Mouse (Mus musculus): ENCODE measurements around the gene Hist1h3b.
A peak's percentile ranks its signal among the peaks of the same experiment; 100 is the strongest.

Gene Hist1h3b

DNA sequence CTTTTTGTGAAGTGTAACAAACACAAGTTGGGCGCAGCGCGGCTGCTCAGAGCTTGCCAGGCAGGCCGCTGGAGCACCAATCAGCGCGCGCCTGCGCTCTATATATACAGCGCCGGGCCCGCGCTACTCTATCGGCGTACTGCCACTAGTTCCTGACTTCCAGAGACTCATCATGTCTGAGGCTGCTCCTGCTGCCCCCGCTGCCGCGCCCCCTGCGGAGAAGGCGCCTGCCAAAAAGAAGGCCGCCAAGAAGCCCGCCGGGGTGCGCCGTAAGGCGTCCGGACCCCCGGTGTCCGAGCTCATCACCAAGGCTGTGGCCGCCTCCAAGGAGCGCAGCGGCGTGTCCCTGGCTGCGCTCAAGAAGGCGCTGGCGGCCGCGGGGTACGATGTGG lies 13.4 kb upstream of the Hist1h3b start, which contains the start of gene Hist1h1c:
TSS of gene Hist1h1c (plus strand) at position 132 of the 392 bp plus-strand sequence.
- peak; percentile 94 for DNase-seq (ENCODE audit: low read depth, low spot score)

DNA sequence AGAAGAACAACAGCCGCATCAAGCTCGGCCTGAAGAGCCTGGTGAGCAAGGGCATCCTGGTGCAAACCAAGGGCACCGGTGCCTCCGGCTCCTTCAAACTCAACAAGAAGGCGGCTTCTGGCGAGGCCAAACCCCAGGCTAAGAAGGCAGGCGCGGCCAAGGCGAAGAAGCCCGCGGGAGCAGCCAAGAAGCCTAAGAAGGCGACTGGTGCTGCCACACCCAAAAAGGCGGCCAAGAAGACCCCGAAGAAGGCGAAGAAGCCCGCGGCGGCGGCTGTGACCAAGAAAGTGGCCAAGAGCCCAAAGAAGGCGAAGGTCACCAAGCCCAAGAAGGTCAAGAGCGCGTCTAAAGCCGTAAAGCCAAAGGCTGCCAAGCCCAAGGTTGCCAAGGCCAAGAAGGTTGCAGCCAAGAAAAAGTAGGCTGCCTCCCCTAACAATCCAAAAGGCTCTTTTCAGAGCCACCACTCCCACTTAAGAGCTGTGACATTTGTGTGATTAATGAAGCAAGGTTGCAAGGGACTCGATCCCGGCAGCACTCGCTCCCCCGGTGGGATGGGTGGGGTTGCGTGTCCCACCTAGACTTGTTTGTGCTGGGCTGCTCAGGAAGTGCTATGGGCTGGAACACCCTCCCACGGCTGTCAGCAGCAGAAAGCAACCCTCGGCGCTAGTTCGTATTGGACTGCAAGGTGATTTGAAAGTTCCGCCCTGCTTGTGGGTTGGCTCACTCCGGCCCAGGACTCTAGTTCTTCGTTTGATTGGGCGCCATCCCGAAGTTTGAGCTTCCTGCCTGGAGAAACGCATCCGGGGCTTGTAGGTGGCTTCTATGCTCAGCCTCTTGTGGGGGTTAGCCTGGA lies 12.8 kb upstream of the Hist1h3b start:
- peak; percentile 99 for DNase-seq (ENCODE audit: low read depth, low spot score)

DNA sequence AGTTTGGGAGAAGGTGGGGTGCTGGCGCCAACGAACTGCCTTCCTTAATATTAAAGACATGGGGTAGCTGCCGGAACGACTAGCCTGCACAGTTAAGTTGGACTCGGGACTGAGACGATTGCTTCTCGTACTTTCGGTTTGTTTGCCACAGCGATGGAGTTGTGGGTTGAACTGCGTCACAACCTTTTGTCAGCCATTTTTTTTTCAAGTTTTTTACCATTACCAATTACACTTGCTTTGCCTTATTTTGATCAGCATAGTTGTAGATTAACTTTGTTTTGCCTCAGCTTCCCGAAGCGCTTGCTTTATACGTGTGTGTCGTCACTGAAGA lies 12.2 kb upstream of the Hist1h3b start:
- DNase-seq (ENCODE audit: low read depth, low spot score): no peak

DNA sequence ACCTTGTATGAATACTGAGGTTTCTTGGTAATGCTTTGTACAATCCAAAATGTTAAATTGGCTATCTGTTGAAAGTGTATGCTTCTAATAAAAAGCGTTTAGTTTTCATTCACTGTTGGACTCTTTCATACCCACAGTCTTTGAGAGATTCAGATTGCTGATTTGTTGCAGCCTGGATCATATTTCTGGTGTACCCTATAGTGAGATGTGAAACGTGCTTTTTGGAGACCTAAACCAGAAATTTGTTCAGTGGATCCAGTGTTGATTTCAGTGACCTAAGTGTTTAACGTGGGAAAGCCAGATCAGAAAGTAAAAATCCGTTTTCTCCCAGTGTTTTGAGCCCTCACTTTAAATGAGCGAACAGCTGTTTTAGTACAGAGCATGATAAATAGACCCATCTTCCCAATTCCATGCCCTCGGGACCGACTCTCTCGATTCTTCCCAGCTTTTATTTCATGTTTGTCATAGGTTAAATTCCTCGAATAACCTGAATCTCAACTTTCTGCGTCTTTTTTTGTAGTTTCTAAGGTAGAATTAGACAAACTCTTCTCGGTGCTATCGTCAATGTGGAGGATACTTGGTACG lies 11.7 kb upstream of the Hist1h3b start:
- peak; percentile 37 for DNase-seq (ENCODE audit: low read depth, low spot score)

DNA sequence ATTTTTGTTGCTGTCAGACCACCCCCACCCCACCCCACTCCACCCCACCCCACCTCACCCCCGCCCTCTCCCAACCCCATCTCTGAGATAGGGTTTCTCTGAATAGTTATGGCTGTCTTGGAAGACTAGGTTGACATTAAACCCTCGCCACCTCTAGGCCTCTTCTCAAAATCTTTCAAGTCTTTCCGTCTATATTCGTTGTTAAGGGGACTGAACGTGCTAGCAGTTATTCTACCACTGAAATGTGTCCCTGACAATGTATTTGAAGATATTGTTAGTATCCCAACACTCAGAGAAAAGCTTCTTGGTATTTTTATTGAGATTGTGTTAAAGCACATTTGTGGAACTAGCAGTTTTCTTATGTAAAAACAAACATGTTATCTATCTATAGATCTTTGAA lies 11.2 kb upstream of the Hist1h3b start:
- peak; percentile 20 for DNase-seq (ENCODE audit: low read depth, low spot score)

DNA sequence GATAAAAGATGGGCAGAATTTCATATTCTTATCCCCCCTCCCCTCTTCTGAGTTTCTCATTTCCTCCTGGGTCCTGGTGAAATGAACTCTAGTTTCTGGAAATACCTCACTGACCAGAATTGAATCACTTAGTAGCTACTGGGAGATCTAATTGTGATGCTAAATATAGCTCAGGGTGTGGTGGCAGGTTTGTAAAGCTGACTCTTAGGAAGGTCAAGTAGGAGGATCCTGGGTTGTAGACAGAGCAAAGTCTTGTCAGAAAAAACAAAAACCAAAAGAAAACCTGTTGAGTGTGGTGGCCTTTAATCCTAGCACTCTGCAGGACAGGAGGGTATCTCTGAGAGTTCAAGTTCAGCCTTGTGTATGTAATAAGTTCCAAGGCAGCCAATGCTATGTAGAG lies 10.1 kb upstream of the Hist1h3b start:
- peak; percentile 97 for DNase-seq (ENCODE audit: low read depth, low spot score)

DNA sequence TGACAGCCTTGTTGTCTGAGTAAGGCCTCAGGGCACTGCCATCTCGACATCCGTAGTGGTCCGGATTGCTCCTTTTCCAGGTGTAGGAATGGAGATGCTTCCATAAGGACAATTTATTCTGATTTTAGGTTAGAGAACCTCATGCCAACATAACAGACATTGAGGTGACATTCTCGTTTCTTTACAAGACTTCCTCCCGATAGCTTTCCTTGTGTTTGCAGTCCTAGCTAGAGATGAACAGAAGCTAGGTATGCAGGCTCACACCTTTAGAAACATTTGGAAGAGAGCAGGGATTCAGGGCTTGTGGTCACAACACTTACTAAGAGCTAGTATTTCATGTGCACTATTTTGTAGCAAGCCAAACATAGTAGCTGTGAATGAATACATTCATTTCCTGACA lies 8.9 kb upstream of the Hist1h3b start:
- DNase-seq (ENCODE audit: low read depth, low spot score): peak; percentile 28

DNA sequence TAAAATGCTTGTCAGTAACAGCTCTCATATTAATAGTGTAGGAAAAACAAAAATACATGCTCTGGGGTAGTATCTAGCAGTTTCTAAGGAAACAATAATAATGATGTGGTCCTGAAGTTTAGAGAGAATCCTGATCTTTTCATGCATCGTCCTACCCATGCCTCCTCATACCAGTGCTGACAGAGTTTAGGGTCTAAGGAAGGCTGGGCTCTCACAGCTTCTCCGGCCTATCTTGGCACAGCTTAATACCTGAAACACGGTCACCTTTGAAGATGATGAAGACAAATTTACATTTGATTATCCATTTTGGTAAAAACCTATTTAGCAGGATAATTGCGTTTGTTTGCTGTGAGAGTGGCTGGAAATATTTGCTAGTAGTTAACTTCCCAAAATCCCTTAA lies 8.1 kb upstream of the Hist1h3b start:
- peak; percentile 67 for DNase-seq (ENCODE audit: low read depth, low spot score)

DNA sequence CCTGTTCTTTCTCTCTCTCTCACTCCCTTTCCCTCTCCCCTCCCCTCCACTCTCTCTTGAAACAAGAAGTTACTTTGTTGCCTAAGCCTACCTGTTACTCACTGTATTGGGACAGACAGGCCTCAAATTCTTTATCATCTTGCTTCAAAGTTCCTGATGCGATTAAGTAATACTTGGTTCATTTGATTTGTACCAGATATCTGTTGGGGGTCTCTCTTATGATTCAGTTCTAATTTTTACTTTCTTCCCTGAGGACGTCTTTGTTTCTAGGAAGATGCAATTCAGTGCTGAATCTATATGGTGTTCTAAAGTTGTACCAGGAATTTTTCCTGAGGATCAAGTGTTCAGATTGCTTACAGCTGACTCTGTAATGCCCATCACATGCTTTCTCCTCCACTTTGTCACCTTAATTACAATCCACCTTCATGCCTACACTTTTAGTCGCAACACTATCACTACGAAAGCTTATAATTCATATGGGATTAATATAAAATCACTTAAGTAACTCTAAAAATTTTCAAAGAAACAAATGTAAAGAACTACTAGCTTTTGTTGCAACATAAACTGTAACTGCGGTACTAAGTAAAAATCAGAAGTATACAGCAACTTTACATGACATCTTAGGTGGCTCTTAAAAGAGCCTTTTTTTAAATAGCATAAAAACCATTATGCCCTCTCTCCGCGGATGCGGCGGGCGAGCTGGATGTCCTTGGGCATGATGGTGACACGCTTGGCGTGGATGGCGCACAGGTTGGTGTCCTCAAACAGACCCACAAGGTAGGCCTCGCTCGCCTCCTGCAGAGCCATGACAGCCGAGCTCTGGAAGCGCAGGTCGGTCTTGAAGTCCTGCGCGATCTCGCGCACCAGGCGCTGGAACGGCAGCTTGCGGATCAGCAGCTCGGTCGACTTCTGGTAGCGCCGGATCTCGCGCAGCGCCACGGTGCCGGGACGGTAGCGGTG lies 7.4 kb upstream of the Hist1h3b start:
- peak; percentile 76 for DNase-seq (ENCODE audit: low read depth, low spot score)

DNA sequence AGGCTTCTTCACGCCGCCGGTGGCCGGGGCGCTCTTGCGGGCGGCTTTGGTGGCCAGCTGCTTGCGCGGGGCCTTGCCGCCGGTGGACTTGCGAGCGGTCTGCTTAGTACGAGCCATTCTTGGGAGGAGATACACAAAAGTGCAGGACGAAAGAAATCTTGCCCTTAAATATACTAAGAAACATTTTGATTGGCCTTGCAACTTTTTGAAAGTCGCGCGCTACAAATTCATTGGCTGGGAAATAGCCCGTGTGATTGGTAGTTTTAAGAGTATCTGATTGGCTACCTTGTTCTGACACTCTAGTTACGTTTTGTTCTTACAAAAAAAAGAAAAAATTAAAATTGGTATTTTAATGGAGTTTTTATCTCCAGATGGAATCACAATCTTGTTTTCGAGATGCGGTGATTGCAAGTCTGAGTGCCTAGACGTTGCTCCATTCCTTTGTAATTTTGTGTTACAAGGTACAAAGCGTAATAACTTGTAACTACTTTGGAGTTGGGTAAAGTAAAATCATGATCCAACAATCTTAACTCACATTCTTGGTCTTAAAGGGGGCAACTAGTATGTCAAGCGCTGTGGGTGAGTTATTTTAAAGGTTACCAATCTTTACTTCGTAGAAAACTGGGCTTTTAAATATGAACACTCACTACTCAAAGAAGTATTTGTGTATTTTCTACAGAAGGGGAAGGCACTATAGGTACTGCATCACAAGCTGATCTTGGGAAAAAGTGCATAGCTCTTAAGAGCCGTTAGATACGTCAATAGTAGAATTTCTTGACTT lies 6.5 kb upstream of the Hist1h3b start, which contains the start of gene Hist1h3c:
TSS of gene Hist1h3c (minus strand) at position 222 of the 781 bp plus-strand sequence.
- DNase-seq (ENCODE audit: low read depth, low spot score): peak; percentile 96

DNA sequence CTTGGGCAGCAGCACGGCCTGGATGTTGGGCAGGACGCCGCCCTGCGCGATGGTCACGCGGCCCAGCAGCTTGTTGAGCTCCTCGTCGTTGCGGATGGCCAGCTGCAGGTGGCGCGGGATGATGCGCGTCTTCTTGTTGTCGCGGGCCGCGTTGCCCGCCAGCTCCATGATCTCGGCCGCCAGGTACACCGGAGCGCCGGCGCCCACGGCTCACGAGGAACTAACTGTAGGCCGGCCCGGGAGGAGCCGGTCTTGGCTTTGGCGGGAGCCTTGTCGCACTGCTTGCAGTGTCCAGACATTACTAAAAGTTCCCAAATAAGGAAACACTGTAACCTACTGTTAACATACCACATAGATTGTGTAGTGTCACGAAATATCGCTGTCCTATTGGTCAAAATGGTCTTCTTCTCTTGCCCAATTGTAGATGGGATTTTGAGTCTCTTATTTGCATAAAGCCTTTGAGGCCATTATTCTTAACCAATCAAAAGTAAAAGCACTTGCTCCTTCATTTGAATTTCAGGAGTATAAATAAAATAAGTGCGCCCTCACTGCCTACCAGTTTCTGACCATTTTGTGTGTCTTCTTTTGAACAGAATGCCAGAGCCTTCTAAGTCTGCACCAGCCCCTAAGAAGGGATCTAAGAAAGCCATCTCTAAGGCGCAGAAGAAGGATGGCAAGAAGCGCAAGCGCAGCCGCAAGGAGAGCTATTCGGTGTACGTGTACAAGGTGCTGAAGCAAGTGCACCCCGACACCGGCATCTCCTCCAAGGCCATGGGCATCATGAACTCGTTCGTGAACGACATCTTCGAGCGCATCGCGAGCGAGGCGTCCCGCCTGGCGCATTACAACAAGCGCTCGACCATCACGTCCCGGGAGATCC lies 5.6 kb upstream of the Hist1h3b start, which contains the start of gene Hist1h2bb:
TSS of gene Hist1h2bb (plus strand) at position 534 of the 880 bp plus-strand sequence.
- DNase-seq (ENCODE audit: low read depth, low spot score): peak; percentile 98

DNA sequence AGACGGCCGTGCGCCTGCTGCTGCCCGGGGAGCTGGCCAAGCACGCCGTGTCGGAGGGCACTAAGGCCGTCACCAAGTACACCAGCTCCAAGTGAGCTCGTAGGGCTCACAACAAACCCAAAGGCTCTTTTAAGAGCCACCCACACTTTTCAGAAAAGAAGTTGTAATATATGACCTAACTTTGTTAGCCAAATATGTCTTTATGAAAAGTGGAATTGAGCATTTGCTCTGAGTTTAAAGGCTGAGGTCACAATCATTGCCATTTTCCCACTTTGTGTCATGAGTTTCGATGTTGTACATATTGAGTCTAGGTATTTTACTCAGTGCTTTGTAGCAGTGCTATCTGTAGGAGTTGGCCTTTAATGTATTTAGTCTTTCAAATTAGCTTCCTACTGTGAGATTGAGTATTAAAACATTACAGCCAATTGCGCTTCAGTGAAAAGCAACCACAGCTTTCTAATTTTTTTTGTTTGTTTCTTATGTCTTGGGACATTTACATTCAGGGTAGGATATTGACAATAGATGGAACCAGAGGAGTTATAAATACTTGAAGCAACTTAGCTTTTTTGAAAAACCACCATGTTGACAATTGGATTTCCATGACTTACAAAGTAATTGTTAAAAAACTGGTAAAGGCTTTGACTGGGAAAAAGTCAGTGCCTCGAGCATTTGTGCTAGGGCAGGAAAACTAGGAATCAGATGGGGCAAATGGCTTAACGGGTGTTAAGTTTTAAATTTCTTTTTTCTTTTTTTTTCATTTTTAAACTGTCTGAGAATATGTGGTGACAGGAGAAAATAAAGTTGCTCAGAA lies 4.8 kb upstream of the Hist1h3b start:
- peak; percentile 82 for DNase-seq (ENCODE audit: low read depth, low spot score)

DNA sequence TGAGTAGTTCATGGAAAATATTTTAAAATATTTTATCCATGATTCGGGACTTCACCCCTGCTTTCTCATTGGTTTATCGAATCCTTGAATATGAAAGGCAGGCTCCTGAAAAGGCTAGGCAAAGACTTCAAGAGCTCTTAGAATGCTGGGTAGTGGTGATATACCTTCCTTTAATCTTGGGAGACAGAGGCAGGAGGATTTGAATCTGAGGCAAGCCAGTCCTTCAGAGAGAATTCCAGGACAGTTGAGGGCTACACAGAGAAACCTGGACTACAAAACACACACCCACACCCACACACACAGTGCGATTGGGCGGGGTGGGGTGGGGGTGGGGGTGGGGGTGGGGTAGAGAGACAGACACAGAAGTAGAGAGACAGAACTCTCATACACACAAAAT lies 4.2 kb upstream of the Hist1h3b start:
- DNase-seq (ENCODE audit: low read depth, low spot score): peak; percentile 82

DNA sequence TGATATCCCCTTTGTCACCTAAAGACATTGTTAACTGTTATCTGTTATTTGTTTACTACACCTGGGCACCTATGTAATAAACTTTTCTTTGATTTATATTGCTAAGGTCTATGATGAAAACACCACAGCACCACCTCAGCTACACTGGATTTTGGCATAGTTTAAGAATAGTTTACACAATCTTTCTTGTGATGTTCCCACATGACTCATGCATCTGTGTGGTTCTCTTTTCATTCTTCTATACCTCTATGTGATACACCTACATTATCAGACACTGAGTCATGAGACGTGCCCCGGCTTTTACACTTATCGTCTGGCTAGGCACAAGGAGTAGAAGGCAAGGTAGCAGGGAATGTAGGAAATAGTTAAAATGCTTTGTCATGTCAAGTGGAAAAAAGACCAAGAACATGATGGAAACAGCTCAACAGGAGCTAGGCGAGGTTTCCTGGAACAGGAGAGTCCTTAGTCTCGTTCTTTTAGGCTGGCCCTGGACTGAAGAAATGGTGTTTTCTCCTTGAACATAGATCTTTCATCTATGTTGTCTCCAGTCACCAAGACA lies 2.4 kb upstream of the Hist1h3b start:
- no peak for DNase-seq (ENCODE audit: low read depth, low spot score)

DNA sequence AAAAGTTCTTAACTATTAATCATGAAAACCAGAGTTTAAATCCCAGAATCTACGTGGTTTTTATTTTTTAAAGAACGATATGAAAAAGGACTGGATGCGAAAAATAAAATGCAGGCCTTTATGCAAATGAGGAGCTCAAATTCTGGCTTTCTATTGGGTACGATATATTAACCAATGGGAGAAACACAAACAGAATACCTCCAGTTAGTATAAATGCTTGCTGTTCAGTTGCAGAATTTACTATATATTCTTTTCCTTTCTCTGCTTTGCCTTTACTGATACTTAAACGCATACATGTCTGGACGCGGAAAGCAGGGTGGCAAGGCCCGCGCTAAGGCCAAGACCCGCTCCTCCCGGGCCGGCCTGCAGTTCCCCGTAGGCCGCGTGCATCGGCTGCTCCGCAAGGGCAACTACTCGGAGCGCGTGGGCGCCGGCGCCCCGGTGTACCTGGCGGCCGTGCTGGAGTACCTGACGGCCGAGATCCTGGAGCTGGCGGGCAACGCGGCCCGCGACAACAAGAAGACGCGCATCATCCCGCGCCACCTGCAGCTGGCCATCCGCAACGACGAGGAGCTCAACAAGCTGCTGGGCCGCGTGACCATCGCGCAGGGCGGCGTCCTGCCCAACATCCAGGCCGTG lies 1.1 kb upstream of the Hist1h3b start, which contains the start of gene Hist1h2ab:
TSS of gene Hist1h2ab (plus strand) at position 288 of the 639 bp plus-strand sequence.
- DNase-seq (ENCODE audit: low read depth, low spot score): peak; percentile 90

DNA sequence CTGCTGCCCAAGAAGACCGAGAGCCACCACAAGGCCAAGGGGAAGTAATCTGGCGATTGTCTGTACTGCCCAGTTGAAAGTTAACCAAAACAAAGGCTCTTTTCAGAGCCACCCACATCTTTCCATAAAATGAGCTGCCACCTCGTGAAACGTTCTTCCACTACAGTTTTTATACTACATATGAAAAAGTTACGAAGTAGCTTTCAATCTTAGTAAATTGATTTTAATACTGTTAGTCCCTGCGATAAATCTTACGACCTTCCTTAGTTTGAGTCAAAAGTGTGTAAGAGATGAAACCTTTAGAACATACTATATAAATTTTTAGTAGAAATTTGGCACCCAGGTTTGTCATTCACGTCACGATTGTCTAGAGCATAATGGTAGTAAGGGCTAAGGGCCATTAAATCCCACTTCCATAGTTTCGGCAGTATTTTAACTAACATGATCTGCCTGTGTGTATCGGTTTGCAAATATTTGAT lies 550 bp upstream of the Hist1h3b start:
- DNase-seq (ENCODE audit: low read depth, low spot score): peak; percentile 74

DNA sequence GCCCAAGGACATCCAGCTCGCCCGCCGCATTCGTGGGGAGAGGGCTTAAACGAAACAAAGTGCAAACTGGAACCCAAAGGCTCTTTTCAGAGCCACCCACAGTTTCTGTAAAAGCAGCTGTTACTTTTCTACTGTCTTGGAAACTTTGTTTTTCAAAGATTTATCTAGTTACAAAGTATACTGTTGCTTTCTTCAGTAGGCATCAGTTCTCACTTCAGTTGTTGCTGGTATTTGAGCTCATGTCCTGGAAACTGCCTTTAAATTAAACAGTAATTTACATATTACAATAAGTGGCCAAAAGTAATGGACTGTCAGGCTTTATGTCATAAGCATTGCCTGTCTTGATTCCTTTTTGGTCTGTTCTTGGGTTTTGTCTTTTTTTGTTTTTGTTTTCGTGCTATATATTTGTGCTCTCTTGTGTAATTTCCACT lies 690 bp downstream of the Hist1h3b start:
- peak; percentile 44 for DNase-seq (ENCODE audit: low read depth, low spot score)
